Mouse (Mus musculus): ENCODE measurements around the gene Mrpl52. TPM values are rescaled to one million over a fixed set of nuclear protein-coding genes. Genes with fewer than 3 reads are reported as not detected.
A peak's percentile ranks its signal among the peaks of the same experiment; 100 is the strongest.

Gene Mrpl52
- polyA plus RNA-seq, 2 experiments from 2014 or later = 315 to 319 TPM

DNA sequence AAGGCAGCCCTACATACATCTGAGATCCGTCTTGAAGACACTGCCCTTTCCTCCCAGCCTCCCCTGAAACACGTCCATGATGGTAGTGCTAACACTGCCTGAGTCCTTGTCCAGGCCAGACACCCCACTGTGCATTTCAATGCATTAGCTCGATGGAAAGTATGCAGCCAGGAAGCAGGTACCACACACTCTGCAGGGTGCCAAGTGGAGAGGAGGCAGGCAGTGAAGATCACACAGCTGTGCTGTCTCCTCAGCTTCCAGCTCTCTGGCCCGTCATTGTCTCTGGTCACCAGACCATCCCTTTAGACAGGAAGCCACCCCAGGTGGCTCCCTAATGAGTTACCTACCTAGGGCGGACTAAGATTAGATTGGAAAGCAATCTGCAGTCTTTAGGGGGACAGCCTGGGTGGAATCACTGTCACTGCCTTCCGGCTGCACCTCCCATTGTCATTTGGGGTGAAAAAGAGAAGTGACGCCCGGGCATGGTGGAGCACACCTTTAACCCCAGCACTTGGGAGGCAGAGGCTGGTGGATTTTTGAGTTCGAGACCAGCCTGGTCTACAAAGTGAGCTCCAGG is 14.6 kb upstream of the Mrpl52 start:
- ATAC-seq = no peak

DNA sequence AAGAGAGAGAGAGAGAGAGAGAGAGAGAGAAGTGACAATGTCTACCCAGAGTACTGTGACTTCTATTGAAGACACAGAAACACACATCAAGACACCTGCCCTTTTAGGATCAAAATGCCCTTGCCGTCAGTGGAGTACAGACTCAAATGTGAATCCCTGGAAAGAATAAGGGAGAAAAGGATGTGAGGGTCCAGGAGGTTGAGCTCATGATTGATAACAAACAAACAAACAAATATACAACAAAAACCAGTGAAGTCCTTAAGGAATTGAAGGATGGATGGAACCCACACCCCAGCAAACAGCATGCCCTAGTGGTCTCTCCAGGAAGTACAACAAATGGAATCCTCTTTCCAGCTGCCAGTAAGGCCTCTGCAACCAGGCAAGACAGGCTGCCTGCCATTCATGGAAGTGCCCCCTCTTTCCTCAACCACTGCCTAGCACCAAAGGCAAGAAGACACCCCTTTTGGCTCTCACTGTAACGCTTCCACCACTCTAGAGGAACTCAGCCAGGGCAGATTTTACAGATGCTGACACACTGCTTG is 14.0 kb upstream of the Mrpl52 start:
- ATAC-seq = peak; percentile 32

DNA sequence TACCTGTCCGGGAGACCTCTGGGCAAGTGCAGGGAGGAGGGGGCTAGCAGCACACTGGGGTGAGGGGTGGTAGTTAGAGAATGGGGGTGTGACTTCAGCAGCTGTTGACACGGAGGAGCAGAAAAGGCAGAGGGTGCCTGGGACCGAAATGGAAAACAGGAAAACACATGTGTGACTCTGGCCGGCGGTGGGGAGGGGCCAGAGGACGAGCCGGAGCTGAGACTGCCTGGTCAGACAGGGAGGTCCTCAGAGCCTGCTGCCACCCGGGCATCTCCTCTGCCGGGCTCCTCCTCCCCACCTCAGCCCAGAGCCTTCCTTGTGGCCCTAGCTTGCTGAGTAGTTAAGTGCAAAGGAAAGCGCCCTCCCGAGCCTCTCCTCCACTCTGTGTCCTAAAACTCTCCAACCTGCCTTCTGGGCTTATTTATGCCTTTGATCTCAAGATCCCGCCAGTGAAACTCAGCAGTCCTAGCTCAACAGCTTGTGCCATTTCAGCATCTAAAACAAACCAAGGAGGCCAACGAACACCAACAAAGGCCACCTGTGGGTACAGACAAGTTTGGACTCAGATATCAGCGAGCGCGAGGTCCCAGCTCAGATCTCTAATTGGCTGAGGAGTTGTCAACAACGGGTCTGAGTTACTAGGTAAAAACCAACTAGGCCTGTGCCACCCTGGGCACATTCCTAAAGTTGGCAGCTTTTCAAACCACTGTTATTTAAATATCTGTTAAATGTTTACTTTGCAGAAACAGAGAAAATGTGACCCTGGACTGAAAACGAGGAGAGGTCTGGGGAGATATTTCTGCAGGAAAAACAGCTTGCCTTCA is 12.6 kb upstream of the Mrpl52 start:
- ATAC-seq = no peak

DNA sequence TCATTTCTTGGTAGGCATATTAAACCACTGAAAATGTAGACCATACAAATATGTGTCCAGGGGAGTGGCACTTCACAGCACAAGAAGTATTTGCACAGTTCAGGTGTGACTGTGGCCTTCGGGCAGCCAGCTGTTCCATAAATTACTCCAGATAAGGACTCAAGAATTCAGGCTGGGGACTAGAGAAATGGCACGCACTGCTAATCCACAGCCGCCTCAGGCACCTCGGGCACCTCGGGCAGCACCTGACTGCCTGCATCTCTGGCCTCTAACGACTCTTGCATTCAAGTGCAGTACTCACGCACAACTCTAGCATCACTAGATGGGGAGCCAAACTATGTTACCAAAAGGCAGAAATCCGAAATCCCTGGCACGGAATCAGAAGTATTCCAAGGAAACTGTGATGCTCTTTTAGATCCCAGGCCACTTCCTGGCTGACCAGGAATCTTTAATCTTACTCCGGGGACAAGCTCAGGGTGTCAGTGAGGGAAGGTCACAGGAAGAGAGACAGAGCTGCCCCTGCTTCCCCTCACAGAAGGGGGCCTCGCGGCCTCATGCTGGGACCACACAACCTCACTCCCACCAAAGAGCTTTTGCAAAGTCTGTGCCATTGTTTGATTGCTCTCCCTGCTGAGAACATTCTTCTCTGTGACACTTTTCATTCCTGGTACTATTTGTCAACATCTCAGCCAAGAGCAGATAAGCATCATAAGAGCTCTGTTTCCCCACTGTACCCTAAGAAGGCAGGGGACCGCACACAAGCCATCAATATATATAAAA is 11.3 kb upstream of the Mrpl52 start:
- ATAC-seq = no peak

DNA sequence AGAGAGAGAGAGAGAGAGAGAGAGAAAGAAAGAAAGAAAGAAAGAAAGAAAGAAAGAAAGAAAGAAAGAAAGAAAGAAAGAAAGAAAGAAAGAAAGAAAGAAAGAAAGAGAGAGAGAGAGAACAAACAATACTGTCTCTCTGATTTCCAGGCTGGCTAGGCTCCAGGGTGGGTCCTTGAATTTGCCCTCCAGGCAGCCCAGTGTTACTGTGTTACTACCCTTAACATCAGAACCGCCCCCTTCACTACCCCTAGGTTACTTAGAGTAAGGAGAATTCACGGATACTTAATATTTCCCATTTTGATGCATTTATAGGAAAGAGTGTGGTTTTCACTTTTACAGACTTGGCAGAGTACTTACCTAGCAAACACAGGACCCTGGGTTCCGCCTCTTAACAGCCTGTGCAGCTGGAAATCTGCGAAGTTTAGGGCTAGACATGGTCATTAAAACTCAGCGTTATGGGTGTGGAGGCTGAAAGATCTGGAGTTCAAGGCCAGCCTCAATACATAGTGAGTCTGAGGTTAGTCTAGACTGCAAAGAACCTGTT is 10.4 kb upstream of the Mrpl52 start:
- ATAC-seq = no peak

DNA sequence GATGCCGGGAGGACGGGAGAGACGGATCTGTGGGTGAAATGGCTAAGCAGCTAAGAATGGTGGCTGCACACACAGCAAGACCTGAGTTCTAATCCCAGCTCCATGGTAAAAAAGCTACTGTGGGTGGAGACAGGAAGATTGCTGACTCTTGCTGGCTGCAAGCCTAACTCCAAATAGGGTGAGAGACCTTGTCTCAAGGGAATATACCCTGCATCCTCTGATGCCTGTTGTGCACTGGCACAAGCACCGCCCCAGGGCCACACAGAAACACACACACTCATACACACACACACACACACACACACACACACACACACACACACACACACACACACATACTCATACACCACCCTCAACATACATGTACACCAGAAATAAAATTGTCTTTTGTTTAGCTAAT is 9.9 kb upstream of the Mrpl52 start:
- no peak for ATAC-seq

DNA sequence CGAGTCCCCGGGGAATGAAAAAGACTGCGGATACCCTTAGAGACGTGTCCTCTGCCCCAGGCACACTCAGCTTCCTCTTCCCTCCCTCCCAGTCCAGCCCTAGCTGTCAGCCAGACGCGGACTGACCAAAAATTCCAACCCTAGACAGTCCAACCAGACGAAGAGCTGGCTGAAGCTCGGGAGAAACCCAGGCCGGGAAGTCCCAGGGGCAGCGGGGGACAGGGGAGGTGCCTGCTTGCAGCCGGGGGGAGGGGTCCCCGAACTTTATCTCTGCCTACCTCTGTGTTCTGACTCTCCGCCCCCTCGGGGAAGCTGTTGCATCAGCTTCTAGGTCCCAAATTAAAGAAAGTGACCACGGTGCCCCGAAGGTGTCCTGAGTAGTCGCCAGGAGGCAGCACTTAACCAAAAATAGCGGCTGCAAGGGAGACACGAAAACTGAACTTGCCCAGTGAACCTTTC is 9.1 kb upstream of the Mrpl52 start, which contains the start of gene Slc7a7:
TSS of gene Slc7a7 (minus strand) at position 158 of the 459 bp plus-strand sequence.
- no peak for ATAC-seq

DNA sequence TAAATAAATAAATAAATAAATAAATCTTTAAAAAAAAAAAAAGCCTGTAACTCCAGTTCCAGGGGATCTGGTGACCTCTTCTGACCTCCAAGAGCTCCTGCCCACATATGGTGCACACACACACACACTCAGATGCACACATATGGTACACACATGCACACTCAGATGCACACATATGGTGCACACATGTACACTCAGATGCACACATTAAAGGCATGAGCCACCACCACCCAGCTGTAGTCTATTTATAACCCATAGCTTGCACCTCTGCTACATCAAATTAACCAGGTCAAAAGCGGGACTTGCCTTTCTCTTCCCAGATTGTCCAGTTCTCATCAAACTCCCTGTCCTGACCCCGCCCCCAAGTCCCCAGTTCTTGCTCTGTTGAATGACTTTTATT is 5.7 kb upstream of the Mrpl52 start:
- no peak for ATAC-seq

DNA sequence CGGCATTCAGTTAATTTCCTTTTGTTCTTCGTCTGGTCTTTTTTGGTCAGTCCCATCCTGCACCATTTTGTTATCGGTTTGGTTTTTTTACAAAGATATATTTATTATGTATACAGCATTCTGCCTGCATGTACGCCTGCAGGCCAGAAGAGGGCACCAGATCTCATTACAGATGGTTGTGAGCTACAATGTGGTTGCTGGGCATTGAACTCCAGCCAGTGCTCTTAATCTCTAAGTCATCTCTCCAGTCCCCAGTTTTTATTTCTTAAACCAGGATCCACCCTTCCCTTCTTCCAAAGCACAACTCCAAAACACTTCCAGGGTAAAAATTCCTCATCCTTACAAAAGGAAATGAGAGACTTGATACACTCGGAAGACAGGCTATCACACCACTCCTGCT is 3.3 kb upstream of the Mrpl52 start:
- no peak for ATAC-seq

DNA sequence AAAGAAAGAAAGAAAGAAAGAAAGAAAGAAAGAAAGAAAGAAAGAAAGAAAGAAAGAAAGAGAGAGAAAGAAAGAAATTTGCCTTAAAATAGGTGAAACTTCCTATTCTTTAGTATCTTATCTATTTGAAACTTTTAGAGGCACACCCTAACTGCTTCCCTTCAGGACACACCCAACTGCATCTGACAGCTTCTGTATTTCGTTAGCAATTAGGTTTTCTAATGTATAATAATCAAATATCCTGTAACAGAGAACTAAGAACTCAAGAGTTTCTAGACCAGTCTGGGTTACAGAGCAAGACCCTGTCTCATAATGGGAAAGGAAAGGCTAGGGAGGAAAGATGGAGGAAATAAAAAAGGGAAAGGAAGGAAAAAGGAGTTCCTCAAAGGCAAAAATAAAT is 2.1 kb upstream of the Mrpl52 start:
- ATAC-seq = no peak

DNA sequence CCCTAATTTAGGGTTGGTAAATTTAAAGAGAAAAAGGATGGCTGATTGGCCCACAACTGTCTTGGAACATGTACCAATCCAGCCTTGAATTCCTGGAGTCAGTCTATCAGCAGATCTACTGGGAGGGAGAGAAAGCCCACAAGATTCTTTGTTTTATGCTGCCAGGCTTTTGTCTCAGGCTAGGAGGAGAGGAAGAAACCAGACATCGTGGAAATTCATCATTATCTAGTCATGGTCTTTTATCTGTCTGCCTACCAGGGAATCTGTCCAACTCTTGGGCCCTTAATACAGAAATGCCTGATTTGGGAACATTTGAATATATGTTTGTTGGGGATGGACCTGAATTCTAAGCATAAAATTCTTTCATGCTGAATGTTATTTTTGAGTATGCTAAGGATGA is 1.2 kb upstream of the Mrpl52 start:
- ATAC-seq = no peak

DNA sequence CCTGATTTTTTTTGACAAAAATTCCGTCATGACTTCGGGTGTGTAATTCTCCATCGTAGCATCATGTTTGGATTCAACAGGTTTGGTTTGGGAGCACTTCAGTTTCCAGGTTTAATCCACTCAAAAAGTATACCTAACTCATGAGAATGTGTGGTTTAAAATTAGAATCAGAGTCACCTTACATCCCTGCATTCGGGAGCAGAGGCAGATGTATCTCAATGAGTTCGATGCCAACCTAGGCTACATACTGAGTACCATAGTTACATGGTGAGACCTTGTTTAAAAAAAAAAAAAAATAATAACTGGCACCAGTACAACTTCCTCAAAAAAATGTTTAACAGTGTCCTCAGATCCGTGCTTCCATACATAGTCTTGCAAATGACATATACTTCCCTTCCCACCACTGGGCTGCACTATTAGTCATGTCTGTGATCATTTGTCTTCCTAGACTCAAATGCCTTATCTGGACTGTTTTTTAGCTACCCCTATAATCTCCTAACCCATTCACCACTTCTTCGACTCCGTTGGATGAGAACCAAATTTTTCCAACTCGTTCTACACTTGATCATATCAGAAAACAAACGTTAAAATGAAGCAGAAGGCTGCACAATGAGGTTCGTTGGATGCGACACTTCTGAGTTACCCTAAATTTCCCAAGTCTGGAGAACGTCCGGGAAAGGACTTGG is 563 bp upstream of the Mrpl52 start:
- no peak for ATAC-seq

DNA sequence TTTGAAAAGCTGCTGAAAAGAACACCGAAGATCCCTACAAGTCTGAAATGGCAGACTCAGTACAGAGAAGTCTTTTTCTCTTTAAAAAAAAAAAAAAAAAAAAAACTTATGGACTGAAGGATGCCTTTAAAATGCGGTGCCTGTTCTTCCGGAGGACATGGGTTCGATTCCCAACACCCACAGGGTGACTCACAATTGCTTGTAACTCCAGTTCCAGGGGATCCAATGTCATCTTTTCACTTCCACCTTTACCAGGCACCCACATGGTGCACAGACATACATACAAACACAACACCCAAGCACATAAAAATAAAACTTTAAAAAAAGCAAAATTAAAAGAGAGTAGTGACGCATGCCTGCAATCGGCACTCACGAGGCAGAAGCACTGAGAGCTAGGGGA is 987 bp downstream of the Mrpl52 start:
- ATAC-seq = no peak

DNA sequence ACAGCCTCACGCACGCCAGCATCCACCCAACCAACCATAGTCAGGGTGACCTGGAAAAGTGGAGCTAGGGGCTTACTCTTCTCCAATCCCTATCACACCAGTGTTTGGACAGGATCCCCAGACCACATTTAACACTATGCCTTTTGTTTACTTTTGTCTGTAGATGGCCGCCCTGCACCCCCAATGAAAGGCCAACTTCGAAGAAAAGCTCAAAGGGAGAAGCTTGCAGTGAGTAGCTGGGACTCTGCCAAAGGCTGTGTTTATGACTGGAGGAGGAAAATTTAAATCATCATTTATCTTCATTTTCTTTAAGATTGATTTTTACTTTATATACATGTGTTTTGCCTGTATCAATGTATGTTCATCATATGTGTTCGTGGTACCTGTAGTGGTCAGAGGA is 1.7 kb downstream of the Mrpl52 start:
- ATAC-seq = no peak

DNA sequence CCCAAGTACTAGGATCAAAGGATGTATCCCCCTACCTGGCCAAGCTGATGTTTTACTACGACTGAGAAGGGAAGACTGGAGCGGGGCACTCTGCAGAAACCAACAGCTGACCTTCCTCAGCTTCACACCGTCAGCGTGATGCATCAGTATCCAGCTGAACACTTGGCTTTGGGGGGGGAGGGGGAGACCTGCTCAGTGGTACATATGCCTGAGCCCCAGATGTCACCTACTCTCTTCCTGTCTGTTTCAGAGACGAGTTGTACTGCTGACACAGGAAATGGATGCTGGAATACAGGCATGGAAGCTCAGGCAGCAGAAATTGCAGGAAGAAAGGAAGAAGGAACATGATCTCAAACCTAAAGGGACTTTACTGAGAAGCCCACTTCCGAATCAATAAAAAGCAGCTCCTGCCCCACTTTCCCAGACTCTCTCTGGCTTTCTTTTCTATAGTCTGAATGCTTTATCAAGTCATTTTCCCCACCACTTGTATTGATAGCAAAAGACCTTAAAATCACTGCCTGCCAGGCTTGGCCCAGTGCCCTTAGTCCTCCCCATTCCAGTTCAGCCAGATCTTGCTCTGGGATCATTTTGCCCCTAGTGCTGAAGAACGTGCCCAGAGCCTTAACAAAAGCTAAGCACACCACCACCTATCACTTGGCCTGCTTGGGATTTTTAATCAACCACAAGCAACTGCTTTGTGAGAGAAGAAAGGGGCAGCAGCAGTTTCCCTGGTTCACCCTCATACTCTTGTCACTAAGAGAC is 2.8 kb downstream of the Mrpl52 start:
- ATAC-seq = no peak

DNA sequence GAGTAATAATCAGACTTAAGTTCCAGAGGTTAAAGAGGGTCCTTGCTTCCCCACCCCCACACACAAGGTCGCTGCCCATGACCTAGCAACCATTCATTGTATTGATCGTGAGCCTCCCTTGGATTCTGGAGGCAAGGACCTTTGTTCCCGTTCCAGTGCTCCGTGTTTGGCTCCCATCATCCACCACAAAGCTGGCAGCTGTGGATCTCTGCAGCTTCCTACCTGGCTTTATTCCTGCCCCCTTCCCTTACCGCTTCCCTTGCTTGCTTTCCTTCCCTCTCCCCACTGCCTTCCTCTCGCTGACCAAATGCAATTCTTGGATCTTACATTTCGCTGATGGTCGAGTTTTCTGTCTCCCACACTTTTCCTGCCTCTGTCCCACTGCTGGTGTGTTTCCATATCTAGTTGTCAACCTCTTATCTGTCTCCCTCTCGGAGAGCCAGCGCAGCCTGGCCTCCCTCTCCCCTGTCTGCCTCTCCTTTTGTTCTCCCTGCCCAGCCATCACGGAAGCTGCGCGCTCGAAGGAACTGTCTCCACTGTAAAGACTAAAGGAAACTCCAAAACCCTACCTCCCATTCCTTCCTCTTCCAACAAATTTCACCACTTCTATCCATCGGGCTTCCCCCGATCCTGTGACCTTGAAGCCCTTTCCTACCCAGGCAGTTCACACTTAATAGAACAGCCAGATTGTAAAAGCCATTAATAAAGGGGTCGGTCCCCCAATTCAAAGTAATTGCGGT is 3.9 kb downstream of the Mrpl52 start:
- no peak for ATAC-seq

DNA sequence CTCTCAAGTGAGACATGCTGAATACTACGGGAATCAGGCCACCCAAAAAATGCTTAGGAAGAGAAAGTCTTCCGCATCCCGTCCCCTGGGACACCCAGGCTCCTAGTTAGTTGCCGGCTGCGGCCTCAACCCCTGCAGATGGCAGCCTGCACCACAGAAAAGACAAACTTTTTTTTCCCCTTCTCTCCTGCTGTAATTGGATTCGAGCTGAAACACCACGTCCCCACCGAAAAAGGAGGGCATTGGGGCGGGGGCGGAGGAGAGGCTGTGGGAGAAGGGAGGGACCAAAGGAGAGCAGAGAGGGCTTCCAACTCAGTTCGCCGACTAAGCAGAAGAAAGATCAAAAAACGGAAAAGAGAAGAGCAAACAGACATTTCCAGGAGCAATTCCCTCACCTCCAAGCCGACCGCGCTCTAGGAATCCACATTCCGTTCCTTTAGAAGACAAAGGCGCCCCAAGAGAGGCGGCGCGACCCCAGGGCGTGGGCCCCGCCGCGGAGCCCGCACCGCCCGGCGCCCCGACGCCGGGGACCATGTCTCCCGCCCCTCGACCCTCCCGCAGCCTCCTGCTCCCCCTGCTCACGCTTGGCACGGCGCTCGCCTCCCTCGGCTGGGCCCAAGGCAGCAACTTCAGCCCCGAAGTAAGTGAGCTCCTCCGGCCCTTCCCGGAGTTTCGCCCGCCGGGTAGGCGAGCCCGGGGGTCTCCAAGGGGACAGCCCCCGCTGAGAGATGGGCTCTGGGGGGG is 4.8 kb downstream of the Mrpl52 start, which contains the start of gene Mmp14:
TSS of gene Mmp14 (plus strand) at position 279 of the 744 bp plus-strand sequence.
- no peak for ATAC-seq

DNA sequence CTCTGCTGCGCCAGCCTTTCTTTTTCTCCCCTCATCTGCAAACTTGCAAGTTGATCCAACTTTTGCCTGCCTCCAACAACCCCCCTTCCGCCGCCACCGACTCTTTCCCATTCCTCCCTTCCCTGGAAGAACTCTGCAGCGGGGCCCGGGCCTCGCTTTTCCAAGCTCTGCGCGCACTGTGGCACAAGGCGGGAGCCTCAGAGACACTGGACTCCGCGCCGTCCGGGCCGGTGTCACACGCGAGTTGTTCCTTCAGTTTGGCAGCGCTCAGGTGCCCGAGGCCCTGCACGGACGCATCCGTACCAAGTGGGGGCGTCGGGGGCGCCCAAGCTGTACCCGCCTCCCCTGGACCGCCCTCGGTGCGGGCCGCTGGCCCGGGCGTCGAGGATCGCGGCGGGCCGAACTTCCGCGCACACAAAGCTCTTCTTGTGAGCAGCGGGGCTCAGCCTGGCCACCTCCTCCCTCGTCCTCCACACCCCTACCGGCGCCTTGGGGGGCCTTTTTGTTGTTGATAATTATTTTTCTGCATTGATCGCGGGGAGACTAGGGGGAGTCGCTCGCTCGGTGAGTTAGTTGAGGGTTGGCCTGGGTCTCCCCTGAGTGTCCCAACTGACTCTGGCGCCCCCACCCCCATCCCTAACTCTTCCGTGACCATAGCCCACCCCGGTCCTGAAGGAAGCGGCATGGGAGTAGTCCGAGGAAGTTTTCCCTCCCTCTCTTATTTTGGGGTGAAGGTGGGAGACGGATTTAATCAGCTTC is 5.5 kb downstream of the Mrpl52 start:
- no peak for ATAC-seq

Measured in activated CD4-positive, CD25-positive, alpha-beta regulatory T cell, adult 4 months (primary cell).